Mouse (Mus musculus): ENCODE data around the gene Insr. TPM values are rescaled to one million over a fixed set of nuclear protein-coding genes. Genes with fewer than 3 reads are reported as not detected.

Insr gene
- polyA plus RNA-seq, 1 experiment from 2014 or later, result 36.2 TPM

- H3K4me2 ChIP-seq, result no peak overlapping the region
- peaks cover 11% of the 10 kb centered on the region; the same call in 1 of the 2 replicates for H3K36me3 ChIP-seq
- ATAC-seq (ENCODE audit: insufficient number of reproducible peaks, insufficient read depth, low FRiP score, low TSS enrichment, low read depth), result no peak
- no peak overlapping the region for H3K4me3 ChIP-seq (replicated peaks)
- H3K4me1 ChIP-seq (replicated peaks), result peaks cover 14% of the 10 kb centered on the region
- WGBS, result 44% methylated on average over 5 of the region's 5 CpGs
- no peak overlapping the region for H3K9ac ChIP-seq (replicated peaks)
- no peaks in the 10 kb centered on the region for H3K9me3 ChIP-seq
- no peak overlapping the region for H3K27ac ChIP-seq
- H3K27me3 ChIP-seq, result no peaks in the 10 kb centered on the region
Measured at GRCm38 (mm10) chr8:3275189-3275588, 4.2 kb downstream of the Insr start.

GRCm38 (mm10) chr8:3273799-3274198, 5.6 kb downstream of the Insr start:
- no peak overlapping the region for H3K9ac ChIP-seq (replicated peaks)
- H3K4me3 ChIP-seq (replicated peaks), result no peak overlapping the region
- H3K36me3 ChIP-seq, result peaks cover 16% of the 10 kb centered on the region; the same call in 1 of the 2 replicates
- H3K9me3 ChIP-seq, result no peaks in the 10 kb centered on the region
- H3K4me2 ChIP-seq, result no peak overlapping the region
- WGBS, result 93% methylated on average over 3 of the region's 3 CpGs
- no peaks in the 10 kb centered on the region for H3K27me3 ChIP-seq
- no peak for ATAC-seq (ENCODE audit: insufficient number of reproducible peaks, insufficient read depth, low FRiP score, low TSS enrichment, low read depth)
- peaks cover 14% of the 10 kb centered on the region for H3K4me1 ChIP-seq (replicated peaks)
- no peak overlapping the region for H3K27ac ChIP-seq

GRCm38 (mm10) chr8:3267449-3267761, 12.0 kb downstream of the Insr start:
- Histone ChIP-seq H3K9me3 (no peaks in the 10 kb centered on the region), H3K36me3 (0 out of 2 replicates have a peak, but pooled peaks cover 6% of the 10 kb centered on the region), H3K4me1 (replicated peaks) (no peaks in the 10 kb centered on the region), H3K27me3 (no peaks in the 10 kb centered on the region), H3K27ac (no peak overlapping the region), H3K4me3 (replicated peaks) (no peak overlapping the region), H3K4me2 (no peak overlapping the region), H3K9ac (replicated peaks) (no peak overlapping the region)
- WGBS, result 86% methylated on average over 3 of the region's 3 CpGs
- no peak for ATAC-seq (ENCODE audit: insufficient number of reproducible peaks, insufficient read depth, low FRiP score, low TSS enrichment, low read depth)

- no peaks in the 10 kb centered on the region for H3K9me3 ChIP-seq
- WGBS, result 72% methylated on average over 6 of the region's 6 CpGs
- 0 out of 2 replicates have a peak, but pooled peaks cover 6% of the 10 kb centered on the region for H3K36me3 ChIP-seq
- H3K4me3 ChIP-seq (replicated peaks), result no peak overlapping the region
- no peak overlapping the region for H3K27ac ChIP-seq
- H3K27me3 ChIP-seq, result no peaks in the 10 kb centered on the region
- no peak for ATAC-seq (ENCODE audit: insufficient number of reproducible peaks, insufficient read depth, low FRiP score, low TSS enrichment, low read depth)
- H3K4me2 ChIP-seq, result no peak overlapping the region
- H3K4me1 ChIP-seq (replicated peaks), result no peaks in the 10 kb centered on the region
- no peak overlapping the region for H3K9ac ChIP-seq (replicated peaks)
Measured at GRCm38 (mm10) chr8:3266686-3267448, 12.6 kb downstream of the Insr start.

- no peaks in the 10 kb centered on the region for H3K4me1 ChIP-seq (replicated peaks)
- H3K4me3 ChIP-seq (replicated peaks), result no peak overlapping the region
- 0 out of 2 replicates have a peak, but pooled peaks cover 5% of the 10 kb centered on the region for H3K9me3 ChIP-seq
- 0 out of 2 replicates have a peak, but pooled peaks cover 6% of the 10 kb centered on the region for H3K36me3 ChIP-seq
- H3K9ac ChIP-seq (replicated peaks), result no peak overlapping the region
- H3K27ac ChIP-seq, result no peak overlapping the region
- no peak for ATAC-seq (ENCODE audit: insufficient number of reproducible peaks, insufficient read depth, low FRiP score, low TSS enrichment, low read depth)
- WGBS, result 44% methylated on average over 3 of the region's 3 CpGs
- no peaks in the 10 kb centered on the region for H3K27me3 ChIP-seq
- H3K4me2 ChIP-seq, result no peak overlapping the region
Measured at GRCm38 (mm10) chr8:3265182-3265581, 14.2 kb downstream of the Insr start.

- no peak for ATAC-seq (ENCODE audit: insufficient number of reproducible peaks, insufficient read depth, low FRiP score, low TSS enrichment, low read depth)
- Histone ChIP-seq H3K9ac (replicated peaks) (no peak overlapping the region), H3K9me3 (0 out of 2 replicates have a peak, but pooled peaks cover 5% of the 10 kb centered on the region), H3K27me3 (no peaks in the 10 kb centered on the region), H3K27ac (no peak overlapping the region), H3K4me2 (no peak overlapping the region), H3K36me3 (peaks cover 15% of the 10 kb centered on the region), H3K4me3 (replicated peaks) (no peak overlapping the region), H3K4me1 (replicated peaks) (no peaks in the 10 kb centered on the region)
- 74% methylated on average over 3 of the region's 3 CpGs for WGBS
Measured at GRCm38 (mm10) chr8:3262779-3263178, 16.6 kb downstream of the Insr start.

- WGBS, result 93% methylated on average over 5 of the region's 5 CpGs
- ATAC-seq (ENCODE audit: insufficient number of reproducible peaks, insufficient read depth, low FRiP score, low TSS enrichment, low read depth), result no peak
- Histone ChIP-seq H3K9me3 (0 out of 2 replicates have a peak, but pooled peaks cover 5% of the 10 kb centered on the region), H3K9ac (replicated peaks) (no peak overlapping the region), H3K27ac (no peak overlapping the region), H3K4me3 (replicated peaks) (no peak overlapping the region), H3K36me3 (peaks cover 27% of the 10 kb centered on the region), H3K27me3 (no peaks in the 10 kb centered on the region), H3K4me1 (replicated peaks) (no peaks in the 10 kb centered on the region), H3K4me2 (no peak overlapping the region)
Measured at GRCm38 (mm10) chr8:3261101-3261500, 18.3 kb downstream of the Insr start.

- WGBS, result 94% methylated on average over 9 of the region's 9 CpGs
- H3K9me3 ChIP-seq, result 0 out of 2 replicates have a peak, but pooled peaks cover 5% of the 10 kb centered on the region
- H3K4me2 ChIP-seq, result no peak overlapping the region
- H3K27me3 ChIP-seq, result no peaks in the 10 kb centered on the region
- H3K36me3 ChIP-seq, result peaks cover 29% of the 10 kb centered on the region
- no peak for ATAC-seq (ENCODE audit: insufficient number of reproducible peaks, insufficient read depth, low FRiP score, low TSS enrichment, low read depth)
- H3K4me1 ChIP-seq (replicated peaks), result no peaks in the 10 kb centered on the region
- H3K9ac ChIP-seq (replicated peaks), result no peak overlapping the region
- no peak overlapping the region for H3K27ac ChIP-seq
- H3K4me3 ChIP-seq (replicated peaks), result no peak overlapping the region
Measured at GRCm38 (mm10) chr8:3260127-3260811, 19.1 kb downstream of the Insr start.

- Histone ChIP-seq H3K4me3 (replicated peaks) (no peak overlapping the region), H3K27me3 (no peaks in the 10 kb centered on the region), H3K36me3 (peaks cover 62% of the 10 kb centered on the region), H3K4me2 (no peak overlapping the region), H3K4me1 (replicated peaks) (no peaks in the 10 kb centered on the region), H3K27ac (no peak overlapping the region), H3K9me3 (0 out of 2 replicates have a peak, but pooled peaks cover 2% of the 10 kb centered on the region), H3K9ac (replicated peaks) (no peak overlapping the region)
- 94% methylated on average over 5 of the region's 5 CpGs for WGBS
- ATAC-seq (ENCODE audit: insufficient number of reproducible peaks, insufficient read depth, low FRiP score, low TSS enrichment, low read depth), result no peak
Measured at GRCm38 (mm10) chr8:3256147-3256940, 23.1 kb downstream of the Insr start.

GRCm38 (mm10) chr8:3255321-3255720, 24.1 kb downstream of the Insr start:
- Histone ChIP-seq H3K4me3 (replicated peaks) (no peak overlapping the region), H3K9me3 (no peaks in the 10 kb centered on the region), H3K27ac (no peak overlapping the region), H3K9ac (replicated peaks) (no peak overlapping the region), H3K4me1 (replicated peaks) (no peaks in the 10 kb centered on the region), H3K27me3 (no peaks in the 10 kb centered on the region), H3K36me3 (peaks cover 72% of the 10 kb centered on the region), H3K4me2 (no peak overlapping the region)
- ATAC-seq (ENCODE audit: insufficient number of reproducible peaks, insufficient read depth, low FRiP score, low TSS enrichment, low read depth), result no peak
- WGBS, result 47% methylated on average over 1 of the region's 1 CpGs

- Histone ChIP-seq H3K9me3 (no peaks in the 10 kb centered on the region), H3K36me3 (peaks cover 65% of the 10 kb centered on the region), H3K27me3 (no peaks in the 10 kb centered on the region), H3K4me1 (replicated peaks) (no peaks in the 10 kb centered on the region), H3K4me3 (replicated peaks) (no peak overlapping the region), H3K4me2 (no peak overlapping the region), H3K27ac (no peak overlapping the region), H3K9ac (replicated peaks) (no peak overlapping the region)
- no peak for ATAC-seq (ENCODE audit: insufficient number of reproducible peaks, insufficient read depth, low FRiP score, low TSS enrichment, low read depth)
- 83% methylated on average over 4 of the region's 4 CpGs for WGBS
Measured at GRCm38 (mm10) chr8:3253179-3253578, 26.2 kb downstream of the Insr start.
